14 mouse cellular contexts compared by ENCODE assay signal in genomic region chr8:92021521-92021920, GRCm38 (mm10).
A peak's percentile ranks its signal among the peaks of the same experiment; 100 is the strongest.
DNase-seq lines count a peak whose midpoint lies in the region.
"Had no signal": no experiment of that assay in that cellular context is flagged by ENCODE, and none has a peak within 500 bp of the region (broad histone marks: within the 10 kb centered on the region; RNA-seq: fewer than 3 reads in every experiment).

No protein-coding gene starts in this region.

- DNase-seq in Muller cell, postnatal 12 days (ENCODE audit: inconsistent ontology term) = peak; percentile 91
- DNase-seq in spleen, postnatal 4 days (ENCODE audit: low spot score in 2 of 2) = no peak
- DNase-seq: adrenal gland, adult 2 months; adrenal gland, adult 8-10 months; adrenal gland, postnatal 10 days; adrenal gland, postnatal 14 days; adrenal gland, postnatal 25 days; adrenal gland, postnatal 36 days; B cell, adult 2 months; cerebellum, adult 11 months; cerebellum, adult 11-12 months; cerebellum, adult 18-20 months; cerebellum, adult 2 months; cerebellum, adult 8-10 months had no signal
